Mouse (Mus musculus) embryonic stem cell, embryonic (primary cell): Measurements from ENCODE around the gene Tfap4.

Experiments
- CTCF ChIA-PET, 4 experiments: fragments of 300-600 bp in 2 of 4; fragments of 350-600 bp in 2 of 4; sonication (Branson Sonifier 250); formaldehyde crosslinking; loops; one replicate each; lab custom pipeline; 2022; ENCODE audit warnings: inconsistent platforms in 2 of 4; lab: Charles Lee
- POLR2A ChIA-PET, 4 experiments: fragments of 300-600 bp in 2 of 4; fragments of 350-600 bp in 2 of 4; sonication (Branson Sonifier 250); formaldehyde crosslinking; loops; one replicate each; lab custom pipeline; 2022; ENCODE audit warnings: antibody characterized with exemption in 4 of 4, inconsistent platforms in 1 of 4; lab: Charles Lee

The Tfap4 gene

GRCm38 (mm10) chr16:4551885-4552284 is 7.8 kb downstream of the Tfap4 start:
- ChIA-PET CTCF (interaction anchor here (0.8 to 3.1 kb wide), 32 partner anchors 8 to 592 kb away, joined by 3 to 61 read pairs (median 6); partner anchors contain the start of genes Srl (in 2 of the 4) and Tfap4 (in 2 of the 4)), POLR2A (interaction anchor here (0.9 to 22.9 kb wide), 24 partner anchors 8 to 328 kb away, joined by 3 to 632 read pairs (median 5); partner anchors contain the start of genes Srl (in 2 of the 4), Tfap4 (in 2 of the 4), Cdip1 (in 1 of the 4) and Glis2 (in 1 of the 4))

GRCm38 (mm10) chr16:4551056-4551455 is 8.6 kb downstream of the Tfap4 start:
- ChIA-PET POLR2A (interaction anchor here (0.8 to 22.9 kb wide), 15 partner anchors 9 to 283 kb away, joined by 3 to 632 read pairs (median 4); partner anchors contain the start of genes Tfap4 (in 3 of the 4), Srl (in 2 of the 4), Cdip1 (in 1 of the 4) and Glis2 (in 1 of the 4)), CTCF (interaction anchor here (0.5 to 3.1 kb wide), 55 partner anchors 9 to 704 kb away, joined by 3 to 61 read pairs (median 5); partner anchors contain the start of genes Tfap4 (in 3 of the 4), Pam16 (in 2 of the 4), Srl (in 2 of the 4) and Cdip1 (in 1 of the 4))

- CTCF ChIA-PET = interaction anchor here (0.5 to 2.2 kb wide), 32 partner anchors 9 to 310 kb away, joined by 3 to 24 read pairs (median 4); partner anchors contain the start of gene Tfap4 (in 3 of the 4)
- POLR2A ChIA-PET = interaction anchor here (0.6 to 3.9 kb wide), 17 partner anchors 9 to 342 kb away, joined by 3 to 49 read pairs (median 3); partner anchors contain the start of gene Tfap4 (in 2 of the 4)
These were observed 10.5 kb downstream of the Tfap4 start for GRCm38 (mm10) chr16:4548953-4549688.

GRCm38 (mm10) chr16:4547611-4548010 is 12.0 kb downstream of the Tfap4 start:
- CTCF ChIA-PET = interaction anchor here in 1 of 4 experiments (1.0 to 1.3 kb wide), 2 partner anchors 13 to 56 kb away, joined by 3 to 6 read pairs; partner anchors contain the start of gene Tfap4
- POLR2A ChIA-PET = interaction anchor here in 3 of 4 experiments (0.6 to 3.9 kb wide), 9 partner anchors 10 to 333 kb away, joined by 3 to 49 read pairs (median 3); partner anchors contain the start of genes Glis2 (in 1 of the 3), Tfap4 (in 1 of the 3) and Ubald1 (in 1 of the 3)

GRCm38 (mm10) chr16:4546838-4547237 is 12.8 kb downstream of the Tfap4 start:
- POLR2A ChIA-PET = interaction anchor here in 3 of 4 experiments (0.6 to 3.9 kb wide), 9 partner anchors 10 to 334 kb away, joined by 3 to 49 read pairs (median 3); partner anchors contain the start of genes Glis2 (in 1 of the 3), Tfap4 (in 1 of the 3) and Ubald1 (in 1 of the 3)
- CTCF ChIA-PET = interaction anchor here in 2 of 4 experiments (1.0 to 2.8 kb wide), 3 partner anchors 13 to 61 kb away, joined by 3 to 9 read pairs (median 6); partner anchors contain the start of gene Tfap4 (in 1 of the 2)

GRCm38 (mm10) chr16:4544845-4545244 is 14.8 kb downstream of the Tfap4 start:
- CTCF ChIA-PET = interaction anchor here in 3 of 4 experiments (0.6 to 2.8 kb wide), 6 partner anchors 11 to 490 kb away, joined by 3 to 9 read pairs (median 4); partner anchors contain the start of gene Tfap4 (in 2 of the 3)
- POLR2A ChIA-PET = interaction anchor here in 3 of 4 experiments (0.8 to 2.1 kb wide), 9 partner anchors 12 to 335 kb away, joined by 3 to 28 read pairs (median 5); partner anchors contain the start of genes Pam16 (in 1 of the 3), Tfap4 (in 1 of the 3) and Ubald1 (in 1 of the 3)

- ChIA-PET CTCF (interaction anchor here (0.6 to 5.7 kb wide), 17 partner anchors 9 to 276 kb away, joined by 3 to 46 read pairs (median 11); partner anchors contain the start of gene Tfap4 (in 2 of the 4)), POLR2A (interaction anchor here (0.5 to 7.4 kb wide), 29 partner anchors 10 to 362 kb away, joined by 3 to 169 read pairs (median 4); partner anchors contain the start of genes Tfap4 (in 3 of the 4), Hmox2 (in 1 of the 4) and Pam16 (in 1 of the 4))
These were observed 16.4 kb downstream of the Tfap4 start for GRCm38 (mm10) chr16:4543266-4543665.

- CTCF ChIA-PET = interaction anchor here (0.5 to 5.7 kb wide), 63 partner anchors 9 to 695 kb away, joined by 3 to 46 read pairs (median 4); partner anchors contain the start of genes Tfap4 (in 3 of the 4), Slx4 (in 1 of the 4) and Zfp174 (in 1 of the 4)
- POLR2A ChIA-PET = interaction anchor here (0.5 to 7.4 kb wide), 112 partner anchors 9 to 603 kb away, joined by 3 to 169 read pairs (median 4); partner anchors contain the start of genes Coro7 (in 3 of the 4), Tfap4 (in 3 of the 4), Hmox2 (in 2 of the 4) and Pam16 (in 2 of the 4)
These were observed 17.3 kb downstream of the Tfap4 start for GRCm38 (mm10) chr16:4542236-4542774.

- ChIA-PET POLR2A (interaction anchor here (0.5 to 7.4 kb wide), 112 partner anchors 8 to 669 kb away, joined by 3 to 169 read pairs (median 4); partner anchors contain the start of genes Coro7 (in 3 of the 4), Tfap4 (in 3 of the 4), Pam16 (in 2 of the 4) and Anks3 (in 1 of the 4)), CTCF (interaction anchor here (0.5 to 5.7 kb wide), 70 partner anchors 9 to 797 kb away, joined by 3 to 46 read pairs (median 4); partner anchors contain the start of genes Tfap4 (in 3 of the 4), Slx4 (in 1 of the 4) and Zfp174 (in 1 of the 4))
These were observed 18.0 kb downstream of the Tfap4 start, which contains the start of gene Srl for GRCm38 (mm10) chr16:4541501-4542198. Gene Srl, minus strand, starts transcription at chr16:4541816.

GRCm38 (mm10) chr16:4541033-4541432 is 18.6 kb downstream of the Tfap4 start:
- POLR2A ChIA-PET = interaction anchor here (0.6 to 7.4 kb wide), 65 partner anchors 8 to 668 kb away, joined by 3 to 169 read pairs (median 4); partner anchors contain the start of genes Coro7 (in 3 of the 4), Tfap4 (in 3 of the 4), Glis2 (in 2 of the 4) and Pam16 (in 2 of the 4)
- CTCF ChIA-PET = interaction anchor here (0.5 to 5.7 kb wide), 37 partner anchors 8 to 797 kb away, joined by 3 to 46 read pairs (median 7); partner anchors contain the start of genes Tfap4 (in 3 of the 4) and Slx4 (in 1 of the 4)

- CTCF ChIA-PET = interaction anchor here (0.5 to 5.7 kb wide), 39 partner anchors 9 to 442 kb away, joined by 3 to 46 read pairs (median 4); partner anchors contain the start of gene Tfap4 (in 2 of the 4)
- POLR2A ChIA-PET = interaction anchor here in 3 of 4 experiments (0.6 to 7.4 kb wide), 35 partner anchors 9 to 693 kb away, joined by 3 to 169 read pairs (median 4); partner anchors contain the start of genes Tfap4 (in 3 of the 3), Glis2 (in 2 of the 3), Pam16 (in 1 of the 3) and Ubald1 (in 1 of the 3)
These were observed 19.4 kb downstream of the Tfap4 start for GRCm38 (mm10) chr16:4540064-4540775.

- POLR2A ChIA-PET = interaction anchor here in 3 of 4 experiments (0.7 to 7.4 kb wide), 32 partner anchors 9 to 692 kb away, joined by 3 to 169 read pairs (median 5); partner anchors contain the start of genes Tfap4 (in 3 of the 3), Glis2 (in 1 of the 3), Pam16 (in 1 of the 3) and Ubald1 (in 1 of the 3)
- CTCF ChIA-PET = interaction anchor here (0.5 to 5.7 kb wide), 33 partner anchors 9 to 341 kb away, joined by 3 to 46 read pairs (median 4); partner anchors contain the start of gene Tfap4 (in 2 of the 4)
These were observed 20.1 kb downstream of the Tfap4 start for GRCm38 (mm10) chr16:4539521-4539920.

GRCm38 (mm10) chr16:4537616-4538358 is 21.9 kb downstream of the Tfap4 start:
- ChIA-PET POLR2A (interaction anchor here in 2 of 4 experiments (6.7 to 7.4 kb wide), 2 partner anchors 18 to 41 kb away, joined by 84 to 169 read pairs; partner anchors contain the start of gene Tfap4 (in 1 of the 2)), CTCF (interaction anchor here in 1 of 4 experiments (3.2 to 5.7 kb wide), 2 partner anchors 48 to 221 kb away, joined by 32 to 46 read pairs; no protein-coding TSS in a partner anchor)

GRCm38 (mm10) chr16:4527373-4527772 is 32.3 kb downstream of the Tfap4 start:
- POLR2A ChIA-PET = interaction anchor here in 2 of 4 experiments (0.7 to 1.8 kb wide), 4 partner anchors 12 to 52 kb away, joined by 3 to 7 read pairs (median 4); no protein-coding TSS in a partner anchor

More at GRCm38 (mm10) chr16:4527373-4527772, 32.3 kb downstream of the Tfap4 start:
- CTCF ChIA-PET = interaction anchor here in 1 of 4 experiments (1.4 kb wide), 1 partner anchor 211 kb away, joined by 4 read pairs; no protein-coding TSS in a partner anchor
